Mouse (Mus musculus) midbrain, embryonic 13.5 days (tissue): ENCODE results near the gene Prap1. TPM values are rescaled to one million over a fixed set of nuclear protein-coding genes. Genes with fewer than 3 reads are reported as not detected.
A peak's percentile ranks its signal among the peaks of the same experiment; 100 is the strongest.

Experiments
- ATAC-seq: fragments of 200-750 bp; cut with Nextera tagmentation; 2 replicates; pipeline ENCODE4 v1.8.0; 2017; ENCODE audit warnings: mild to moderate bottlenecking, moderate TSS enrichment, moderate library complexity
- H3K27ac ChIP-seq: fragments of 300-500 bp; sonication (generic); 2 replicates; pipeline ENCODE4 v1.5.1; 2015; ENCODE audit warnings: inconsistent platforms, mild to moderate bottlenecking, moderate library complexity
- H3K27me3 ChIP-seq: fragments of 300-500 bp; sonication (generic); 2 replicates; pipeline ENCODE4 v1.6.1; 2015; ENCODE audit warnings: mild to moderate bottlenecking, inconsistent platforms
- H3K36me3 ChIP-seq: fragments of 300-500 bp; sonication (generic); 2 replicates; pipeline ENCODE4 v1.6.1; 2015; ENCODE audit warnings: mild to moderate bottlenecking, inconsistent platforms
- H3K4me1 ChIP-seq: fragments of 300-500 bp; sonication (generic); replicated peaks from 2 replicates; pipeline ENCODE4 v1.6.1; 2015; ENCODE audit warnings: inconsistent platforms
- H3K4me2 ChIP-seq: fragments of 300-500 bp; sonication (generic); replicated peaks from 2 replicates; pipeline ENCODE4 v1.6.1; 2015; ENCODE audit warnings: moderate library complexity, mild to moderate bottlenecking, inconsistent platforms
- H3K4me3 ChIP-seq: fragments of 300-500 bp; sonication (generic); replicated peaks from 2 replicates; pipeline ENCODE4 v1.5.1; 2015; ENCODE audit warnings: mild to moderate bottlenecking, inconsistent platforms
- H3K9ac ChIP-seq: fragments of 300-500 bp; sonication (generic); replicated peaks from 2 replicates; pipeline ENCODE4 v1.6.1; 2015; ENCODE audit warnings: mild to moderate bottlenecking, inconsistent platforms
- H3K9me3 ChIP-seq: fragments of 300-500 bp; sonication (generic); 2 replicates; pipeline ENCODE4 v1.6.1; 2016; ENCODE audit warnings: mild to moderate bottlenecking, inconsistent platforms
- WGBS: fragments of 180-500 bp; shearing (Covaris S2); methylation state at CpG from one replicate; pipeline ENCODE4 v1.1.7; 2015; 5-methylcytosine and 5-hydroxymethylcytosine counted together
- polyA plus RNA-seq: library from polyadenylated mRNA; unstranded; fragments of >200 nt; fragmentation: Nextera tagmentation; extraction: Ambion mirVana; gene quantifications from 2 replicates; pipeline ENCODE4 v1.2.1, GENCODE M21; 2015

Gene Prap1
- polyA plus RNA-seq, 1 experiment from 2014 or later, result not detected

DNA sequence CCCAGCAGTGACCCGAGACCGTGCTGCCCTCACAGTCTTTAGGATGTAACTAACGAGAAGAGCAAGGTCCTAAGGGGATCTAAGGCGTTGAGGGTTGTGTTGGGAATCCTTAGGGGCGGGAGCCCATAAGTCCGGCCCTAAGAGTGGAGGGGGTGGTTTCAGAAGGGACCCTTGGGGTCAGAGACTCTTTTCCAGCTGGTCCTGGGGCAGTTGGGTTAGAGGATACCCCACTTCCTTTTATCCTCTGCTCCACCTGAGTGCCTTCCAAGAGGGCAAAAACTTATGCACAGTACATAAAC is 31.4 kb upstream of the Prap1 start:
- H3K4me2 ChIP-seq, result peak overlapping the region; percentile 59
- no peak; the same call in none of the 2 replicates for ATAC-seq
- H3K4me1 ChIP-seq, result peaks cover 63% of the 10 kb centered on the region
- H3K36me3 ChIP-seq, result no peaks in the 10 kb centered on the region
- H3K27ac ChIP-seq, result no peak overlapping the region
- peaks cover 80% of the 10 kb centered on the region for H3K27me3 ChIP-seq
- no peaks in the 10 kb centered on the region for H3K9me3 ChIP-seq
- peak overlapping the region; percentile 49; the same call in 1 of the 2 replicates for H3K9ac ChIP-seq
- under 1% methylated on average over 6 of the region's 6 CpGs for WGBS
- H3K4me3 ChIP-seq, result peak overlapping the region; percentile 31

DNA sequence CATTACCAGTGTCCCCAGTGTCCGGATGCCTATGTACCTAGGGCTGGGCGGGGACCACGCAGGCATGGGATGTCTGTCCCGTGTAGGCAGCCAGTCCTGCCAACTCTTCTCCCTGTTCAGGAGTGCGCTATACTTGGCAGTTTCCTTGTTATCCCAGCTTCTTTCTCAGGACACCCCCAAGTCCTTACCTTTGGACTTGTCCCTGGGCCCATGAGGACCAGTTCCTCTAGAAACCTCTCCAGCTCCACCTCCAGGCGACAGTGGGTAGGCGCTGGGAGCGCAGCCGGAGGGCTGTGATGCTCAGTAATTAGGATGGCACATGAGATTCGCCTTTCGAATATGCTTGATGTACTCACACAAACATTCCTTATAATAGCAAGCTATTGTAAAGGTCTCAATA is 30.9 kb upstream of the Prap1 start:
- 14% methylated on average over 11 of the region's 11 CpGs for WGBS
- H3K27ac ChIP-seq, result no peak overlapping the region
- no peaks in the 10 kb centered on the region for H3K36me3 ChIP-seq
- peaks cover 80% of the 10 kb centered on the region for H3K27me3 ChIP-seq
- no peaks in the 10 kb centered on the region for H3K9me3 ChIP-seq
- no peak for ATAC-seq
- peak overlapping the region; percentile 59; the same call in 1 of the 2 replicates for H3K4me2 ChIP-seq
- no peak overlapping the region for H3K9ac ChIP-seq
- peaks cover 58% of the 10 kb centered on the region for H3K4me1 ChIP-seq
- H3K4me3 ChIP-seq, result no peak overlapping the region

DNA sequence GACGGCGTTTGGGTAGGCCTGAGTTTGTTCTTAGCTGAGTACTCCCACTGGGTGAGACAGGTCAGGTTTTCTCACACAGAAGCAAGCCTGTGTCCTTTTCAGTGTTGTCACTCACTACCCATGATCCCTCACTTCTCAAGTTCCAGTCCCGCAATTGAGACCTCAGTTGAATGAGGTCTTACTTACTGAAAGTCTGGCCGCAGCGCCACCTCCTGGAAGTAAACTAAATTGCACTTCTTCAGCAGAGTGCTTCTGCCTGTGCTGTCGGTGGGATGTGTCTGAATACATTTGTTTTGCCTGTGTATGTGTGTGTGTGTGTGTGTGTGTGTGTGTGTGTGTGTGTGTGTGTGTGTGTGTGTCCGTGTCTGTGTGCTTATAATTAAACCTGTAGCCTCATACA is 30.1 kb upstream of the Prap1 start:
- Histone ChIP-seq H3K36me3 (no peaks in the 10 kb centered on the region), H3K9ac (no peak overlapping the region), H3K27me3 (peaks cover 85% of the 10 kb centered on the region), H3K27ac (no peak overlapping the region), H3K4me3 (no peak overlapping the region), H3K9me3 (no peaks in the 10 kb centered on the region), H3K4me1 (peaks cover 52% of the 10 kb centered on the region), H3K4me2 (no peak overlapping the region)
- no peak for ATAC-seq
- 16% methylated on average over 7 of the region's 7 CpGs for WGBS

DNA sequence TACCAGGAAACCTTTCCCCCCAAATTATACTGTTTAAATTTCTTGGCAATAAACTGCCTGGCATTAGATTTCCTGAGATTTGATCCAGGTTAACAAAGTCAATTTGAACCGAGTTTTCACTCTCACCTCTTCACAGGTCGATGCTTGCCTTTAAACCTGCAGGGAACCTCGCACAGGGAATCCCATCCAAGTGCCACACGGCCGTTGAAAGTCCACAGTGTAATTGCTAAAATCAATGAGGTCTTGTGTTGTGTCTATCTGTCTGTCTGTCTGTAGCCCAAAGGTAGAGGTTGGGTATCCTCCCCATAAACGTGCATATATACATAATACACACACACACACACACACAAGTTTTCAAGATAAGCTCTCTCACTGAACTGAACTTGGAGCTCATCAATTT is 25.8 kb upstream of the Prap1 start:
- ATAC-seq, result no peak
- H3K27me3 ChIP-seq, result peaks cover 98% of the 10 kb centered on the region
- WGBS, result 64% methylated on average over 6 of the region's 6 CpGs

DNA sequence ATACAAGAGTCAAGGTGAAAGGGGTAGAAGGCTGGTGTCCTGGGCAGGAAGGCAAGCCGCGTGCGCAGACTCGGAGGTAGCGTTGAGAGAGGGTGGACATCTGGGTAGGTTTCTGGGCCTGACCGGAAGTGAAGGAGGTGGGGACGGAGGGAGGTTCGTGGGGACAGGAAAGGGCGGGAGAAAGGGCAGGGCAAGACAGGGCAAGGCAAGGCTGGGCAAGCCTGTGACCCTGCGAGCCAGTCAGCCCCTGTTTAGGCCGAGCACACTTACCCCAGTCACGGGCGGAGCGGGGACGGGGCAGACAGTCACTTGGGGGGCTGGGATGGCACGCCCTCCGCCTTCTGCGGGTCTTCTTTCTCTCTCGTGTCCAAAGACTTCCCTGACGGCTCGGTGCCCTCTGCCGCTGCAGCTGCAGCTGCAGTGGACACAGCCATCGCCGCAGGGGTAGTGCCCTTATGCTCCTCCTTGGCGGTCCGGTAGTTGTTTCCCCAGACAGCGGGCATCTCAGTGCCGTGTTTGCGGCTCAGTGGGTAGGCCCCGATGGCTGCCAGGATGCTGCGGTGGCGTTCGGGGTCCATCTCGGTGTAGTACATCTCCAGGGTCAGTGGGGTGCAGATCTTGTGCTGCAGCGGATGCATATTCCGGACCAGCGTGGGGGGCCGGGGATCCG is 23.0 kb upstream of the Prap1 start:
- peaks cover 39% of the 10 kb centered on the region for H3K36me3 ChIP-seq
- H3K4me3 ChIP-seq, result no peak overlapping the region; the same call in 1 of the 2 replicates
- H3K9ac ChIP-seq, result no peak overlapping the region
- H3K4me1 ChIP-seq, result 0 out of 2 replicates have a peak, but pooled peaks cover under 1% of the 10 kb centered on the region
- H3K27me3 ChIP-seq, result peaks cover 95% of the 10 kb centered on the region
- H3K4me2 ChIP-seq, result peak overlapping the region; percentile 35
- peak; percentile 55; the same call in 1 of the 2 replicates for ATAC-seq
- H3K9me3 ChIP-seq, result no peaks in the 10 kb centered on the region
- WGBS, result 27% methylated on average over 39 of the region's 39 CpGs
- H3K27ac ChIP-seq, result no peak overlapping the region

More for the DNA sequence above, 25.8 kb upstream of the Prap1 start:
- Histone ChIP-seq H3K27ac (no peak overlapping the region), H3K9ac (no peak overlapping the region), H3K4me1 (peaks cover 10% of the 10 kb centered on the region), H3K4me3 (no peak overlapping the region), H3K36me3 (peaks cover 25% of the 10 kb centered on the region), H3K9me3 (no peaks in the 10 kb centered on the region), H3K4me2 (no peak overlapping the region)

DNA sequence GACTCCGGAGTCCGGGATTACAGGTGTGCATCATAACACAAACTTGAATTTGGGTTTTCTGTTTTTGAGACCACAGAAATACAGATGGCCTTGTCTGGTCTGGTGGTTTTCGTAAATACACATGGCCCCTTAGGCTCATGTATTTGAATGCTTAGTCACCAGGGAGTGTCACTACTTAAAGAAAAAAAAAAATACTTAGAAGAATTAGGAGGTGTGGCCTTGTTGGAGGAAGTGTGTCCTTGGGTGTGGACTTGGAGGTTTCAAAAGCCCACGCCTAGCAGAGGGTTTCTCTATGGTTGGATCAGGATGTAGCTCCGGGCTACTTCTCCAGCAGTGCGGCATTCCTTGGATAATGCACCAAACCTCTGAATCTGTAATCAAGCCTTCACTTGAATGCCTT is 15.5 kb upstream of the Prap1 start:
- Histone ChIP-seq H3K4me1 (peaks cover 34% of the 10 kb centered on the region), H3K36me3 (peaks cover 11% of the 10 kb centered on the region; the same call in 1 of the 2 replicates), H3K9me3 (no peaks in the 10 kb centered on the region), H3K4me3 (no peak overlapping the region), H3K27me3 (peaks cover 57% of the 10 kb centered on the region), H3K4me2 (no peak overlapping the region), H3K9ac (0 out of 2 replicates have a peak overlapping the region, but pooled peaks have one; percentile 10), H3K27ac (no peak overlapping the region)
- no peak for ATAC-seq
- WGBS, result 77% methylated on average over 6 of the region's 6 CpGs

DNA sequence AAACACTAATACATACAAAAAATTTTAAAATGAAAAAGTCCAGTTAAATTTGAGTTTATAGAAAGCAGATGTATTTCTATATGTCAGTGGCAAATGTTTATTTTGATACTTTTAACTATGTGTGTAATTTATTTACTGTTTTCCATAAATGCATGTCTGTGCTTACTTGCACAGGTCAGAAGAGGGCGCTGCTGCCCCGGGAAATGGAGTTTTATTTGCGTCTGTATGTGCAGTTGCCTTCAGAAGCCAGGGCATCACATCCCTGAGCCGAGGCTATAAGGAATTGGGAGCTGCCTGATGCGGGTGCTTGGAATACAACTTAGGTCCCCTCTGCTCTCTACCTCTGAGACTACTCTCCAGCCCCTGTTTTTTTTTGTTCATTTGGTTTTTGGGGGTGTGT is 14.5 kb upstream of the Prap1 start:
- H3K4me1 ChIP-seq, result peaks cover 38% of the 10 kb centered on the region
- H3K36me3 ChIP-seq, result 0 out of 2 replicates have a peak, but pooled peaks cover 2% of the 10 kb centered on the region
- ATAC-seq, result no peak
- 6% methylated on average over 5 of the region's 5 CpGs for WGBS
- no peak overlapping the region for H3K27ac ChIP-seq
- H3K4me3 ChIP-seq, result no peak overlapping the region
- H3K27me3 ChIP-seq, result peaks cover 52% of the 10 kb centered on the region
- H3K4me2 ChIP-seq, result 0 out of 2 replicates have a peak overlapping the region, but pooled peaks have one; percentile 76
- H3K9ac ChIP-seq, result no peak overlapping the region
- no peaks in the 10 kb centered on the region for H3K9me3 ChIP-seq

DNA sequence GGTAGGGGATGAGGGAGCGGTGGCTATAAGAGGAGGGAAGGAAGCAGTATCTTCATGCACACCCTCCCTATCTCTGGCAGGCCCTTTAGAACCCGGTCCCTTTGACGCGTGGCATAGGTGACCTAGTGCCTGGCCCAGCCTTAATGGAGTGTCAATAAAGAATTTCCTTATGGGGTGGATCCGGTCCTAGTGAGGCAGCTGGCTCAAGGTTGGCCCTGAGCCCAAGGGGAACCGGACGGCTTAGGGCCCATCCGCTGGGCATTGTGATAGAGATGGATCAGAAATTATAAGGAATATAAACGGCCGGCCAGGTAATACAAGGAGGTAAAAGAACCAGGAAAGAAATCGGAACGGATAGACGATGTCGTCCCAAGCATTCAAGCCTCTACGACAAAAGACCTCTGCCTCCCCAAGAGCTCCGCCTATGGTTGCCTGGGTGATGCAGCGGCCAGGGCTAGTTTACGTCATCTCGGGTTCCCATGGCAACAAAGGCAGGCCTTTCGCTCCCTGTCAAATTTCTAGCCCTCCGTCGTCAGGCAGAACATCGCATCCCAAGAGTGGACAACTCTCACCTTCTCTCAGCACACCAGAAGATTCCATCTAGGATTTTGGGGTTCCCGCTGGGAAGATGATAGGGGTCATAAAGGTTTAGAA is 12.6 kb upstream of the Prap1 start:
- peak overlapping the region; percentile 76 for H3K4me2 ChIP-seq
- no peaks in the 10 kb centered on the region for H3K36me3 ChIP-seq
- peaks cover 38% of the 10 kb centered on the region for H3K4me1 ChIP-seq
- H3K27me3 ChIP-seq, result peaks cover 47% of the 10 kb centered on the region
- peak overlapping the region; percentile 94 for H3K27ac ChIP-seq
- peak overlapping the region; percentile 76 for H3K9ac ChIP-seq
- WGBS, result 2% methylated on average over 24 of the region's 24 CpGs
- peak overlapping the region; percentile 50 for H3K4me3 ChIP-seq
- H3K9me3 ChIP-seq, result no peaks in the 10 kb centered on the region
- peak; percentile 77 for ATAC-seq

DNA sequence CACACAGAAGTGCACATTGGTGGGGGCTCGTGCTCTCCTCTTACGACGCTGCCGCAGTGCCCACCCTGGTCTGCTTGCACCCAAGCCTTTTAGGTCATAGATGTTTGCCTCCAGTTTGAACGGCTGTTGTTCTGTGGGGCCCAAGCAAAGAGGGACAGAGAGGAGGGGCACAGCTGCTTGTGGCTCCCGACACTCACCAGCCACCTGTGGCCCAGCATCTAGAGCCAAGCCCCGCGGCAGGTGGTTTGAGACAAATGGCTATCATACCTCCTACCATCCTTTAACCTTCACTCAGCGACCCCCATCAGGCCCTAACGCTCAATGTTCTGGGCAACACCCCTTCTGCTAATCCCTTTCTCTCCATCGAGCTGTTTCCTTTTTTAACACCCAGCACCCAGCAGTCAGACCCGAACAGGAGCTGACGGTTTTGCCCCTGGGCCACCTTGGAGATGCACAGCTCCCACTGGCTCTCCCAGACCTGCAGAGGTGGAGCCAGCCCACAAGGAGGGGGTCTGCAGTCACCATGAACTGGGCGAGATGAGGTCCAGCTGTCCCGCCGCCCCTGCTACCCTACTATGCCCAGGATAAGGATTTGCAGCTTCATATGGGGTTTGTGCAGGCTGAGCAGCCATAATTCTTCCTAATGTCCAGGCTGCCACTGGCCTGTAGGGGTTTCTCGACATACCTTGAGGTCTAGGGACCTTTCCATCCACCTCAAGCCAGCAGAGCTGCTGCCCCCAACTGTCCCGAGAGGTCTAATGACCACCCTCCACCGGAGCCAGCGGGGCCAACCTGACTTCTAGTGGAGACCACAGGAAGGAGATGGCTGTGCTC is 11.6 kb upstream of the Prap1 start:
- H3K27ac ChIP-seq, result peak overlapping the region; percentile 94
- peak; percentile 44 for ATAC-seq
- H3K36me3 ChIP-seq, result no peaks in the 10 kb centered on the region
- peak overlapping the region; percentile 76 for H3K4me2 ChIP-seq
- H3K4me1 ChIP-seq, result peaks cover 38% of the 10 kb centered on the region
- peak overlapping the region; percentile 50 for H3K4me3 ChIP-seq
- 9% methylated on average over 20 of the region's 20 CpGs for WGBS
- no peaks in the 10 kb centered on the region for H3K9me3 ChIP-seq
- H3K27me3 ChIP-seq, result peaks cover 39% of the 10 kb centered on the region
- peak overlapping the region; percentile 69 for H3K9ac ChIP-seq

DNA sequence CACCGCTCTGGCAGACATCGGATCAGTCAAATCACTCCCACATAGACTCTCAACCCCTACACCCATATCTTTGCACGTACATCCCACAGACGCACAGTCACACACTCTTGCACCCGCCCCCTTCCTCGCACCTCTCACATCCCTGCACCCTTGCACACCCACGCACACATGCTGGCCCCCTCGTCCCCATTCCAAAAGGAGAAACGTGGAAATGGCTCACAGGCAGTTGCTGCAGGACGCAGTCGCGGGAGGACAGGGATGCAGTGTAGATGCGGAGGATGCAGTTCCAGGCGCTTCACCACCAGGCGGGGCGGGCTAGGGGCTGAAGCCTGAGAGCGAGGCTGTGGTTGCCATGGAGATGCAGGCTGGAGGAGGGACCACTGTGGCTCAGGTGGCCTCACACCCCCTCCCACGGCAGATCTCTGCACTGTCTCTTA is 10.9 kb upstream of the Prap1 start, which contains the start of gene Caly:
Gene Caly (minus strand): TSS at position 307 of the 437 bp plus-strand sequence.
- WGBS, result 6% methylated on average over 18 of the region's 18 CpGs
- peak within 1 kb of the TSS; percentile 69 for H3K9ac ChIP-seq

DNA sequence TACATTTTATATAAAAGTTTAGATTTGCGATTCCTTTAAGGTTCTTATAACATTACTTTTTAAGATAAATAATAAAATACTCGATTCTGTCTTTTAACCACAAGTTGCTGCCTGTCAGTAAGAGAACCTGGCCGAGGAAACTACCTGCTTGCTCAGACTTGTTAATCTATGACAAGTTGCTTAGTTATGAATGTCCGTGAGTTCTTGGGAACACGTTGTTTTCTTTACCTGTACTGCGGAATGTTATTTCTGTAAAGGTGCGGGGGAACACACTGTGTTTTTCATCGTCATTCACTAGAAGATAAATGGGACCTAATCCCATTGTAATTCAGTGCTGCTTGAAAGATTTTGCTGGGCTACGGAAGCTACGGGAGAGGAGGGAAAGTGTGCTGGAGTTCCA is 2.6 kb upstream of the Prap1 start:
- H3K36me3 ChIP-seq, result no peaks in the 10 kb centered on the region
- ATAC-seq, result no peak
- no peaks in the 10 kb centered on the region for H3K4me1 ChIP-seq
- H3K4me2 ChIP-seq, result no peak overlapping the region
- H3K4me3 ChIP-seq, result no peak overlapping the region
- no peak overlapping the region for H3K27ac ChIP-seq
- WGBS, result 73% methylated on average over 10 of the region's 10 CpGs
- H3K27me3 ChIP-seq, result no peaks in the 10 kb centered on the region
- H3K9ac ChIP-seq, result no peak overlapping the region
- no peaks in the 10 kb centered on the region for H3K9me3 ChIP-seq

More for the DNA sequence above, 10.9 kb upstream of the Prap1 start, which contains the start of gene Caly:
- H3K4me2 ChIP-seq, result peak within 1 kb of the TSS; percentile 76
- no peaks in the 10 kb centered on the region for H3K9me3 ChIP-seq
- peaks cover 38% of the 10 kb centered on the region for H3K27me3 ChIP-seq
- peaks cover 38% of the 10 kb centered on the region for H3K4me1 ChIP-seq
- no peaks in the 10 kb centered on the region for H3K36me3 ChIP-seq
- peak within 1 kb of the TSS; percentile 50 for H3K4me3 ChIP-seq
- peak; percentile 83 for ATAC-seq
- peak within 1 kb of the TSS; percentile 94 for H3K27ac ChIP-seq

DNA sequence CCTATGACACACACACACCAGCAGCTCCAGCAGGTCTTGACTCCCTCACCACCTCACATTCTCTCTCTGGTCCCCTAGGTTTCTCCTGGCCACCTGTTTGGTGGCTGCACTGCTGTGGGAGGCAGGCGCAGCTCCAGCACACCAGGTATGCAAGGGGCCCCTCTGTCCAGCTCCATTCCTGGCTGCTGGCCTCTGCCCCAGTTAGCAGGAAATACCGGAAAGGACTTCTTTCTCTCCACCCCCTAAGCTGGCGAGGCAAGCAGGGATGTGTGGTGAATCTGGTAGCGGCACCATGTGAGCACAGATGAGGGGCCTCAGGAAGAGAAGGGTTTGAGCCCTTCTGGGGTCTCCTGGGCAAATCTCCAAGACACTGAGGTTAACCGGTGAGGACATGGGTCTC is 1.8 kb downstream of the Prap1 start:
- Histone ChIP-seq H3K4me2 (no peak overlapping the region), H3K4me1 (no peaks in the 10 kb centered on the region), H3K36me3 (no peaks in the 10 kb centered on the region), H3K27ac (no peak overlapping the region), H3K9me3 (no peaks in the 10 kb centered on the region), H3K4me3 (no peak overlapping the region), H3K9ac (no peak overlapping the region), H3K27me3 (no peaks in the 10 kb centered on the region)
- WGBS, result 72% methylated on average over 5 of the region's 5 CpGs
- no peak for ATAC-seq
